Mouse (Mus musculus) liver, postnatal 0 days (tissue): ENCODE data around the gene Tmem131. TPM values are rescaled to one million over a fixed set of nuclear protein-coding genes. Genes with fewer than 3 reads are reported as not detected.

Experiments used
- ATAC-seq: fragments of 200-750 bp; cut with Nextera tagmentation; 2 replicates; pipeline ENCODE4 v1.8.0; 2017; ENCODE audit warnings: mild to moderate bottlenecking, moderate library complexity
- DNase-seq: peaks from one replicate; pipeline ENCODE4 v3.0.0-alpha.2; 2016
- H3K27ac ChIP-seq: fragments of 300-500 bp; sonication (generic); 2 replicates; pipeline ENCODE4 v1.5.1; 2014; ENCODE audit warnings: antibody characterized with exemption, moderate library complexity, mild to moderate bottlenecking, low read depth
- H3K27me3 ChIP-seq: fragments of 300-500 bp; sonication (generic); 2 replicates; pipeline ENCODE4 v1.6.1; 2014; ENCODE audit warnings: low read length, control low read depth, mixed read lengths; ENCODE audit not compliant: insufficient read depth
- H3K36me3 ChIP-seq: fragments of 300-500 bp; sonication (generic); replicated peaks from 2 replicates; pipeline ENCODE4 v1.6.1; 2014; ENCODE audit warnings: mild to moderate bottlenecking, control low read depth, low read length, moderate library complexity, mixed read lengths; ENCODE audit not compliant: insufficient read depth
- H3K4me1 ChIP-seq: fragments of 300-500 bp; sonication (generic); 2 replicates; pipeline ENCODE4 v1.6.1; 2014; ENCODE audit warnings: antibody characterized with exemption, mild to moderate bottlenecking, control low read depth; ENCODE audit not compliant: insufficient read depth
- H3K4me2 ChIP-seq: fragments of 300-500 bp; sonication (generic); 2 replicates; pipeline ENCODE4 v1.6.1; 2014; ENCODE audit warnings: low read depth, mild to moderate bottlenecking, low read length, moderate library complexity, mixed read lengths
- H3K4me3 ChIP-seq: fragments of 300-500 bp; sonication (generic); 2 replicates; pipeline ENCODE4 v1.5.1; 2014; ENCODE audit warnings: low read depth, low read length
- H3K9ac ChIP-seq: fragments of 300-500 bp; sonication (generic); replicated peaks from 2 replicates; pipeline ENCODE4 v1.6.1; 2014; ENCODE audit warnings: mild to moderate bottlenecking, moderate library complexity
- H3K9me3 ChIP-seq: fragments of 300-500 bp; sonication (generic); 2 replicates; pipeline ENCODE4 v1.6.1; 2016; ENCODE audit warnings: mild to moderate bottlenecking, control low read depth, low read length, mixed read lengths
- CTCF ChIP-seq: sonication (generic); IDR thresholded peaks from 2 replicates; pipeline ENCODE4 v1.5.1; 2016; ENCODE audit warnings: antibody characterized with exemption, low read depth
- EP300 ChIP-seq: IDR thresholded peaks from 2 replicates; pipeline ENCODE4 v1.6.1; 2016; ENCODE audit warnings: antibody characterized with exemption, low read depth, mild to moderate bottlenecking
- WGBS: fragments of 180-500 bp; shearing (Covaris S2); extraction: QIAGEN DNeasy Blood & Tissue Kit; methylation state at CpG from one replicate; pipeline ENCODE4 v1.1.7; 2014; ENCODE audit not compliant: insufficient replicate concordance; 5-methylcytosine and 5-hydroxymethylcytosine counted together
- polyA plus RNA-seq: library from polyadenylated mRNA; unstranded; fragments of >200 nt; fragmentation: Nextera tagmentation; extraction: Ambion mirVana; gene quantifications from 2 replicates; pipeline ENCODE4 v1.2.1, GENCODE M21; 2015

The Tmem131 gene
- polyA plus RNA-seq, 1 experiment from 2014 or later: 6.1 TPM

DNA sequence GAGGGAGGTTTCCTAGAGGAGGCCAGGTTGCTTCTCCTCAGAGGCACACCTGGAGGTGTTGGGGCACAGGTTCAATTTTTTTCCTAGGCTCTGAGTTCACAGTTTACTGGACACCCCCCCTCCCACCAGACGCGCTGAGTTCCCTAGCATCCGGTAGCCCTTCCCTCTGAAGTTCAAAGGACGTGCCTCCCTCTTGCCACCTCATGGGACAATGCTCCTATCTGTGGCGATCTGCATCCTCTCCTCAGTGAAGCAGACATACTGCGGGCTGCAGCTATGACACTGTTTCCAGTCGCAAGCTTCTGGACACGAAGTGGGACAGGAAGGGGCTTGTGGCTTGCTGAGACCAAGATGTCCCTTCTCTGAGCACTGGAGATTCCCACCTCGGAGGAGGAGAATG is 183.1 kb downstream of the Tmem131 start:
- ATAC-seq: no peak
- TF ChIP-seq EP300 (no peak), CTCF (no peak)
- Histone ChIP-seq H3K27me3 (no peaks in the 10 kb centered on the region), H3K4me3 (no peak overlapping the region), H3K9me3 (no peaks in the 10 kb centered on the region), H3K9ac (no peak overlapping the region), H3K4me1 (no peaks in the 10 kb centered on the region), H3K36me3 (no peaks in the 10 kb centered on the region), H3K27ac (no peak overlapping the region), H3K4me2 (no peak overlapping the region)
- WGBS: 73% methylated on average over 9 of the region's 9 CpGs
- no peak for DNase-seq

DNA sequence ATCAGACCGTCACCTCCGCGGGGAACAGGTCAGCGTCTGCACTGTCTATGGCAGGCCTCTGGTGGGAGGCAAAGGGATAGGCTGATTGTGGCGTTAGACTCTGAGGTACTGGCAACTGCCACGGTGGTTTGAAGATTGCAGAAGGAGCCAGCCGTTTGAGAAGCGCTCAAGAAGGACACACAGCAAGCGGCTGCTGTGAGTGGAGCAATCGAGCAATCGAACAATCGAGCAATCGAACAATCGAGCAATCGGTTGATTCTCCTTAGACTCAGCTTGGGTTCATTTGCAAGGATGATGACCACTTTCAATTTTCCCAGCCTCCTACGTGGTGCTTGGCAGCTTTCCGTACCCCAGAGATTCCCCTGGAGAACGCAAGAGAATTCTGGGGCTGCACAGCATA is 184.4 kb downstream of the Tmem131 start:
- DNase-seq (no peak), ATAC-seq (no peak)
- H3K4me1 ChIP-seq: no peaks in the 10 kb centered on the region

DNA sequence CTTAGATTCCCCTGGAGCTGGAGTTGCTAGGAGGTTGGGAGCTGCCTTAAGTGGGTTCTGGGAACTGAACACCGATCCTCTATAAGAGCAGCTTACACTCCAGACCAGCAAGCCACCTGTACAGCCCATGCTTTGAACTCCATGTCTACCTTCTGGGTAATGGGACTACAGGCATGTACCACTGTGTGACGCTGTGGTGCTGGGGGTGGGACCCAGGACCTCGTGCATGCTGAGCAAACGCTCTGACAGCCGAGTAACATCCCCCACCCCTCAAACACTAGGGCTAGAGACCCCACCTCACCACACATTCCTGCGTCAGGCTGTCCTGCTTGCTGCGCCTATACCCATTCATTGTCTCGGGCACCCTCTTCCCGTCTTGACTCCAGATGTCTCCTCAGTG is 184.9 kb downstream of the Tmem131 start:
- ATAC-seq (no peak), DNase-seq (no peak)
- H3K4me3 ChIP-seq: no peak overlapping the region
- no peak overlapping the region for H3K4me2 ChIP-seq
- no peaks in the 10 kb centered on the region for H3K36me3 ChIP-seq
- no peaks in the 10 kb centered on the region for H3K27me3 ChIP-seq
- 81% methylated on average over 9 of the region's 9 CpGs for WGBS
- no peaks in the 10 kb centered on the region for H3K4me1 ChIP-seq
- no peak overlapping the region for H3K9ac ChIP-seq
- TF ChIP-seq CTCF: no peak
- TF ChIP-seq EP300: no peak
- H3K9me3 ChIP-seq: no peaks in the 10 kb centered on the region
- no peak overlapping the region for H3K27ac ChIP-seq

More for the DNA sequence above, 184.4 kb downstream of the Tmem131 start:
- Histone ChIP-seq H3K9ac (no peak overlapping the region), H3K27me3 (no peaks in the 10 kb centered on the region), H3K36me3 (no peaks in the 10 kb centered on the region), H3K4me2 (no peak overlapping the region), H3K9me3 (no peaks in the 10 kb centered on the region), H3K27ac (no peak overlapping the region), H3K4me3 (no peak overlapping the region)
- TF ChIP-seq CTCF (no peak), EP300 (no peak)
- WGBS: 83% methylated on average over 18 of the region's 18 CpGs

DNA sequence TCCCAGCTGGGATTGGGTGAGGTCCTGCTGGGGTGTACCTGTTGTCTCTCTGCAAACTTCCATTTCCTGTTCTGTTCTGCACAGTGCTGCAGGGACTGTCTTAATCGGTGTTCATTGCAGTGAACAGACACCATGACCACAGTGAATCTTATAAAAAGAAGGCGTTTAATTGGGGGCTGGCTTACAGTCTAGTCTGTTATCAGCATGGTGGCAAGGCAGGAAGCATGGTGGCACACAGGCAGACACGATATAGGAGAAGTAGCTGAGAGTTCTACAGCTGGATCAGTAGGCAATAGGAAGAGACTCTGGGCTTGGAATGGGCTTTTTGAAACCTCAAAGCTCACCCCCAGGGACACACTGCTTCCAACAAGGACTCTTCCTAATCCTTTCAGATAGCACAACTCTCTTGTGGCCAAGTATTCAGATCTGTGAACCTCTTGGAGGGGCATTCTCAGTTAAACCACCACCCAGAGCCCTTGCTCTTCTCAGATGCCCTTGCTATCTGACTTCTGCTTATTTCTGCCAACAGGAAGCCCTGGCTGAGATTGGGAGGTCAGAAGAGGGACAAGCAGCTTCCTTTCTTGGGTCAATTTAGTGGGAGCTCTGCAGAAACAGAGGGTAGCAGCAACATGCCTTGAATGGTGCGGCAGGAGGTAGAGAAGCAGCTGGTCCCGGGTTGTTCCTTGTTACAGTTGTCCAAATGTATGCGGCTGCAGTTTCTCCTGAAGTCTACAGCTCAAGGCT is 189.4 kb downstream of the Tmem131 start:
- WGBS: 29% methylated on average over 6 of the region's 6 CpGs
- Histone ChIP-seq H3K27ac (no peak overlapping the region), H3K27me3 (no peaks in the 10 kb centered on the region), H3K36me3 (no peaks in the 10 kb centered on the region), H3K4me1 (no peaks in the 10 kb centered on the region), H3K4me2 (no peak overlapping the region), H3K4me3 (no peak overlapping the region), H3K9ac (no peak overlapping the region), H3K9me3 (no peaks in the 10 kb centered on the region)
- no peak for DNase-seq
- TF ChIP-seq EP300: no peak
- TF ChIP-seq CTCF: no peak
- ATAC-seq: no peak

DNA sequence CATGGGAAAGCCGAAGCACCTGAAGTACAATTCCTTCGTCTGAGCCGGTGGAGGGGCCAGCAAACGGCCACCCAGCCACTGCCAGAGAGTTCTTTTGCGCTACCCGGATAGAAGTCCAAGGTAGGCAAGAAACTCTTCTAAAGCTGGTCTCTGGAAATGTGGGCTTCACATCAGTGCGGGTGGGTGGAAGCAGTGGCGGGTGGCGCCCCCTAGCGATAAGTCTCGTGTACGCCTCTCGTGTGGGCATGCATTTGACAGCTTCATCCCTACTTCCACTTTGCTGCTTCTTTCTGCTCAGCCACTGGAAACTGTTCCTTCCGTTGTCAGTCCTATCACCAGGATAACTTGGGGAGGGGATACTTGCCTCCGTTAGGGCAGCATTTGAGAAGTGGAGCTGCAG is 197.0 kb downstream of the Tmem131 start:
- Histone ChIP-seq H3K9me3 (no peaks in the 10 kb centered on the region), H3K36me3 (no peaks in the 10 kb centered on the region), H3K4me3 (no peak overlapping the region), H3K27me3 (peaks cover 4% of the 10 kb centered on the region; the same call in 1 of the 2 replicates), H3K4me1 (no peaks in the 10 kb centered on the region), H3K4me2 (no peak overlapping the region), H3K27ac (no peak overlapping the region), H3K9ac (no peak overlapping the region)
- ATAC-seq (no peak), DNase-seq (peak; percentile 69)
- WGBS: 39% methylated on average over 15 of the region's 15 CpGs
- no peak for TF ChIP-seq EP300
- TF ChIP-seq CTCF: peak; percentile 66

DNA sequence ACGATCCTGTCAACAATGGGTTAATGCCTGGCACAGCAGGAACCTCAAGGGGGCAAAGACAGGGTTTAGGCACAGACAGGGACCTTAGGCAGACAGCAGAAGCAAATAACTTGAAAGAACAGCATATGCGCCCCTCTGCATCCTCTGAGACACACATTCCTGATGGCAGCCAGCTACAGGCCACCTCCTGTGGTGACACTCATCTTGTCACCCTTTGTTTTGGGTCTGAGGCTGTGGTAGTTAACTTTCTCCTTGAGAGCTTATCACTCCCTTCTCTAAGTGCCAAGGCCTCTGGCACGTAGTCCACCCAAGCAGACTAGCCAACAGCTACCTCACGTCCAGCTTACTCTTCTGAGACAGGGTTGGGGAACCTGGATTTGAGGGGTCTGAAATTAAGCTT is 197.8 kb downstream of the Tmem131 start:
- no peak for ATAC-seq
- 63% methylated on average over 4 of the region's 4 CpGs for WGBS
- H3K27me3 ChIP-seq: peaks cover 4% of the 10 kb centered on the region; the same call in 1 of the 2 replicates

More for the DNA sequence above, 197.8 kb downstream of the Tmem131 start:
- no peak overlapping the region for H3K27ac ChIP-seq
- H3K4me1 ChIP-seq: no peaks in the 10 kb centered on the region
- no peaks in the 10 kb centered on the region for H3K36me3 ChIP-seq
- H3K9ac ChIP-seq: no peak overlapping the region
- DNase-seq: no peak
- H3K9me3 ChIP-seq: no peaks in the 10 kb centered on the region
- no peak overlapping the region for H3K4me2 ChIP-seq
- TF ChIP-seq EP300: no peak
- no peak for TF ChIP-seq CTCF
- H3K4me3 ChIP-seq: no peak overlapping the region
